Mouse (Mus musculus): ENCODE measurements around the gene 4933427D14Rik.

Gene 4933427D14Rik

DNA sequence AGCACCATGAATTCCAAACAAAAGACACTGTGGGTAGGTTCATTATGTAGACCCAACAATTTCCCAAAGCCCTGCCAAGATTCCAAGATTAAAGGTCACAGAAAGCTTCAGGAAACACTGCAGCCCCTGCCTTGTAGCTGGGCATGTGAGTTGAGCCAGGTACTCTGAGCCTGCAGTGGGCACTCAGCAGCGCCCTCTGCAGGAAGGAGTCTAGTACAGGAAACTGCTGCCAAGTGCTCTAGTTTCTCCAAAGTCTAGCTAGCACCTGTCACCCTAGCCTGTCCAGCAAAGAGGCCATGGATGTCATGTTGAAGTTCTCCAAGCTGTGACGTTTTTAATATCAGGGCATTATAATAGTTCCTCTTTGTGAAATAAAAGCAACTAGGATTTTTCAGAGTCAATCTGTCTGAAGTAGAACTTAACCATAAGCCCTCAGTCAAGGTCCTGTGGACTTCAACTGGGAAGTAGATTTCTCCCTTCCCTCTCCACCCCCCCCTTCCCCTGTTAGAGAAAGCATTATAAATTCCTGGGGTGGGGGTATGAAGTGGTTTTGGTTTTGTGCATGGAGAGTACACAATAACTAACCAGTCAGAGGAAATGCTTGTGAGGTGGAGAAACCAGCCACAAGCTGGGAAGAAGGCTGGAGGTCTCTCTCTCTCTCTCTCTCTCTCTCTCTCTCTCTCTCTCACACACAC, 61.9 kb downstream of the 4933427D14Rik start:
- no peak for DNase-seq (ENCODE audit: extremely low read depth, low read depth, low spot score)

GRCm38 (mm10) chr11:72142889-72143288, 64.4 kb downstream of the 4933427D14Rik start:
- DNase-seq (ENCODE audit: extremely low read depth, low read depth, low spot score): peak; percentile 91

GRCm38 (mm10) chr11:72140198-72140597, 67.1 kb downstream of the 4933427D14Rik start:
- DNase-seq (ENCODE audit: extremely low read depth, low read depth, low spot score): no peak

GRCm38 (mm10) chr11:72136231-72136982, 70.9 kb downstream of the 4933427D14Rik start:
- no peak for DNase-seq (ENCODE audit: extremely low read depth, low read depth, low spot score)

DNA sequence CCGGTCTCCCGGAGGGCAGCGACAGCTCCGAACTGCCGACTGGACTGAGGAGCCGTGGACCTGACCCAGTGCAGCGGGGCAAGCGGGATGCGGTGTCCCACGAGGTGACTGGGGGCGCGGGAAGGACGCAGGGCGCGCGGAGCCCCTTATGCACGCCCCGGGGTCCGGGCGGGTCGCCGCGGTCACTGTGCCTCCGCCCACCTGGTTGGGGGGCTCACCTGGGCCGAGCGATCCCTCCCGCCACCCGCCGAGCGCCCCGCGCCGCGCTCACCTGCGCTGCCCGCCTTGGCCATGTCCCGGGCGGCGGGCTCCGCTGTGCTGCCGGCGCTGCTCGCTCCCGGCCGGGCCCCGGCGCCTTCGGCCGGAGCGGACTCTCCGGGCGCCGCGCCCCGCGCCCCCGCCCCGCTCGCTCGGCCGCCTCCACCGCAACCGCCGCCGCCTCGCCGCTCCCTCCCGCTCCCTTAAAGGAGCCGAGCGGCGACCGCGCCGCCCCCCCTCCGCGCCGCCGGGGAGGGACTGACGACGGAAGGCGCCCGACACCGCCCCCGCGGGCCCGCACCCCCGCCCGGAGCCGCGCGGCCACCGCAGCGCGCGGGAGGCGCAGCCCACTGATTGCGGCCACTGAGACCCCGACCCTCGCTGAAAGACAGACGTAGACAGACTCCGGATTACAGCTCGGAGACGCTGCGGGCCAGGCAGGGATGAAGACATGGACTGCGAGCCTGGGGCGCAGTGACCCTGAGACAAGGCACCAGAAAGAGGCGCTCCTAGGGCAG, 71.7 kb downstream of the 4933427D14Rik start, which contains the start of gene Pitpnm3:
TSS of gene Pitpnm3 (minus strand) at position 396 of the 776 bp plus-strand sequence.
- DNase-seq (ENCODE audit: extremely low read depth, low read depth, low spot score): no peak

DNA sequence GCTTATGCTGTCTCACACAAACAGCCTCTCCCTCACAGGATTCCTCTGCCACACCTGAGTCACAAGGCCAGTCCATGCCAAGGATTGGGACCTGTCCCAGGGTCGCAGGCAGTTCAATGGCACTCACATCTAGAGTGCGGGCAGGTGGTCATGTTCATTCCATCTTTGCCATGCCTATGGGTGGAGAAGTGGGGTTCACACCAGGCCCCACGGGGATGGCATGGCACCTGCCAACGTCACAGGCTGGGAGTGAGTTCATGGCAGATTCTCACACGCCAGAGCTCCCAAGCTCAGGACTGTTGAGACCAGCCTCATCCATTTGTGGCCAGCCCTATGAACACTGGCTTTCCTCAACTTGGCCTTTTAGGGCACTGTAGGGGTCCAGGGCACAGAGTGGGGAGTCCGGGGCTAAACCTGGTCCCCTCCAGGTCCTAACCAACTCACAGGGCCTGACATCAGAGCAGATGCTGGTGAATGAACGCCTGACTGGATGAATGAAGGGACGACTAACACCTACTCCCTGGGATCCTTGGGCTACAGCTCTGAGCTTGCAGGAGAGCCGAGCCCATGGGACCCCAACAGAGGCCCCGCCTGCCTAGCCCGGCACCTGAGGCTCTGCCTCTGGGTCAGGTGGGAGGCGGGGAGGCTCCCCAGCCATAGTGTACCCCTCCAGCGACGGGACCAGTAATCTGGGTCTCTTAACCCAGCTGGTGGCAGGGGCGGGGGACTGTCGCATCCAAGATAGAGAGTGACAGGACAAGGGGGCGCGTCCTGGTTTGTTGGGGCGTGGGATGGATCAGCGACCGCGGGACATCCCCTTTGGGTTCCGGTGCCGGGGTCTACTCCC, 72.5 kb downstream of the 4933427D14Rik start:
- DNase-seq (ENCODE audit: extremely low read depth, low read depth, low spot score): no peak

DNA sequence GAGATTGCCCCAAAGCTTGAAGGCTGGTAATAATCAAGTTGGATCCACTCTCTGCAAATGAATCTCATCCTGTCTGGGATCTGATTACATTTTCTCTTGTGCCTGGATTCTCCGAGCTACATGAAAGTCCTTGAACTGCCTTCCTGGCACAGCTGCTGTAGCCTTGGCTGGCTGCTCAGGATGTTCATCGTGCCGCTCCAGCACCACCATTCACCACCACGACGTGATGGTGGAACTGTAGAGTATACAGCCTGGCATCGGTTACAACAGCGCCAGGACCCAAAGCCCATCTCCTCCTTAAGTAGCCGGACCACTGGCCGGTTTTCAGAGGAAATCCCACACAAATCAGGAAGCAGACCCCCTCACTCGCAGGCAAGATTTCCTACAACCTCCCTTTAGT, 74.2 kb downstream of the 4933427D14Rik start:
- no peak for DNase-seq (ENCODE audit: extremely low read depth, low read depth, low spot score)

GRCm38 (mm10) chr11:72132266-72132665, 75.0 kb downstream of the 4933427D14Rik start:
- peak; percentile 36 for DNase-seq (ENCODE audit: extremely low read depth, low read depth, low spot score)

- DNase-seq (ENCODE audit: extremely low read depth, low read depth, low spot score): no peak
Measured at GRCm38 (mm10) chr11:72131697-72132096, 75.6 kb downstream of the 4933427D14Rik start.

DNA sequence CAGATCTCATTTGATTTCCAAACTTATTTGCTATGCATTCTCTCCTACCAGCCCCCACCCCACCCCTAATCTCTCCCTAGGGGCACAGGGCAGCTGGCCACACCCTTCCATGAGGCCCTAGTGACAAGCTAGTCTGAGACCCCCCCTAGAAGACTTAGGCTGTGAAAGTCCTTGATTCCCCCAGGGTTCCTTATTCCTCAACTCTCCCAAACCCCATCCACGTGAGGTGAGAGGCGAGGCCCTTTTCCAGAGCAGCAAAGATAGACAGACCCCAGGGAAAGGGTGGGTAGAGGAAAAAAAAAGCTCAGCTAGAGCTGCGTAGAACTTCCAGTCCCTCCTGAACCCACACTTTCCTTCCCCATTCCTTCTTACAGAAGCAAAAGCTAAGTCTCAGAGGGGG, 76.4 kb downstream of the 4933427D14Rik start:
- DNase-seq (ENCODE audit: extremely low read depth, low read depth, low spot score): no peak

GRCm38 (mm10) chr11:72130472-72130871, 76.8 kb downstream of the 4933427D14Rik start:
- no peak for DNase-seq (ENCODE audit: extremely low read depth, low read depth, low spot score)

- no peak for DNase-seq (ENCODE audit: extremely low read depth, low read depth, low spot score)
Measured at GRCm38 (mm10) chr11:72130021-72130420, 77.2 kb downstream of the 4933427D14Rik start.

DNA sequence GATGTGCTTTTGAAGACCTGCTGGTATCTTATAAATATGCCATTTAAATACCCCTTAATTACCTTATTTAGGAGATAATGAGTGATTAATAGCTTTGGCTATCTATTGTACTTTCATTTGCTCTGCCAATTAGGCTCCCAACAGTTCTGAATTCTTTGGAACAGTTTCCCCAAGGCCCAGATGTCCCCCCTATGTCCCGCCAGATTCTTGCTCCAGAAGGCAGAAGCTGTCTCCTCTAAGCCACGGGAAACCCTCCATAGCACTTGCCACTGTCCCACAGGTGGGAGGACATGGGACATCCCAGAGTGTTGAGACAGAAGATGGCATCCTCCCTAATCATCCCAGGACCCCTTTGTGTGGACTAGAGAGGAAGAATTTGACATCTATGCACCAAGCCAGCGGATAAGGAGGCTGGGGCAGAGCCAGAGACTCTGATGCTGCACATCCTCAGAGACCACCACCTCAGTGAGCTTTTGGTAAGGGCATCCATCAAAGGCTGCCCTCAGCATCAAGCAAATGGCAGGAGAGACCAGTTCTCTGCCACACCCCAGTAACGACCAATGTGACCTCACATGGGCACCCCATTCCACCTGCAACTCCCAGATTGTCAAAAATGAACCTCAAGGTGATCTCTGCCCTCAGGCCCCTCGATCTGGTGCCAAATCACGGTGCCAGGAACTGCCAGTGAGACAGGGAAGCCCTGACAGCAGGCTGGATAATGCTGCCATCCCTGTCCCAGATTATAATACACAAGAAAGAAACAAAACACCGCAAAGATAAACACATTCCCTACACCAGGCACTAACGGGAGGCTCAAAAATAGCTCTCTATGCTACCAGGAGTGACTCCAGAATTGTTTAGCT, 78.0 kb downstream of the 4933427D14Rik start:
- DNase-seq (ENCODE audit: extremely low read depth, low read depth, low spot score): no peak

DNA sequence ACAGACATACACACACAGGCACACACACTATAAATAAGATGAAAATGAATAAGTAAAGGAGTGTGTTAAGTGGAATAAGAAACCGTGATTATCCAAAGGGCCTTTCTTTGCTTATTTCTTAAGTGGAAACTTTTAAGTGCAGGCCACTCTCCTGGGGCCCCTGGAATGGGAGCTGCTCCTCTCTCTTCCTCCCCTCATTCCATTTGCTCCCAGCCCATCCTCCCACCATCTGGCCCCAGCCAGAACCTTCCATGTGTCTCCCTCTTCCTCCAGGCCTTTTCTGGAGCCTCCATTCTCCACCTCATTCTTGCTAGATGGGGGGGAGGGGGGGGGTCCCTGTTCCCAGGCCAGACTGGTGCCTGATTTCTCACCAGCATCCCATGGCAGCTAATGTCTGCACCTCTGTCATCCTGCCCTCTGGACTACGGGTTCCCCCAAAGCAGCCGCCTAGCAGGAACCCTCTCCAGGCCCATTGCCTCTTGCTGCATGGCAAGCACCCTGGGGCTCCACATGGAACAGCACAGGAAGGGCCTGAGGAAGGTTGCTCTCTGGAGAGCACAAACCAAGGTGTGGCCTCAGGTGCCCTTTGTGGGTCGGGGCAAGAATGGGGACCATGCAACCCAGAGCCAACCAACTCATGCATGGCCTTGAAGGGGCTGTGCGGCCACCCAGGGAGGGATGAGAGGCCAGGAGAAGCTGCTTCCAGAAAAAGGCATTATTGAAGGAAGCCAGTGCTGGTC, 79.6 kb downstream of the 4933427D14Rik start:
- DNase-seq (ENCODE audit: extremely low read depth, low read depth, low spot score): no peak

GRCm38 (mm10) chr11:72125781-72126180, 81.5 kb downstream of the 4933427D14Rik start:
- no peak for DNase-seq (ENCODE audit: extremely low read depth, low read depth, low spot score)

GRCm38 (mm10) chr11:72123531-72123930, 83.7 kb downstream of the 4933427D14Rik start:
- DNase-seq (ENCODE audit: extremely low read depth, low read depth, low spot score): no peak

DNA sequence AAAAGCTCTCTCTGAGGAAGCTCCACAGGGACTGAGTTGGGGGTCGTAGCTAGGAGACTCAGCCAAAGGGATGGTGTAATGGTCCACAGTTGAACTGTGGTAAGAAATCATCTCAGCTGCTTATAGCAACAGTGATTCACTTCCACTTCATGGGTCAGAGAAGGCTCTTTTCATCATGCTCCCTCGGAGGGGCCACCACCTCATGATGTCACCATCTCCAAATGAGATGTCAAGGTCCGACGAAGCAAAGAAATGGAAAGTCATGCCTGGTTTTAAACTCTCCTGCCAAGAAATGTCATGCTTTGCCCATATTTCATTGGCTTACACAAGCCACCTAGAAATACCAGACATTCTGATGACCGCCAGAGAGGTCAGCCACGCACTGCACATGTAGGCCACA, 86.9 kb downstream of the 4933427D14Rik start:
- no peak for DNase-seq (ENCODE audit: extremely low read depth, low read depth, low spot score)

DNA sequence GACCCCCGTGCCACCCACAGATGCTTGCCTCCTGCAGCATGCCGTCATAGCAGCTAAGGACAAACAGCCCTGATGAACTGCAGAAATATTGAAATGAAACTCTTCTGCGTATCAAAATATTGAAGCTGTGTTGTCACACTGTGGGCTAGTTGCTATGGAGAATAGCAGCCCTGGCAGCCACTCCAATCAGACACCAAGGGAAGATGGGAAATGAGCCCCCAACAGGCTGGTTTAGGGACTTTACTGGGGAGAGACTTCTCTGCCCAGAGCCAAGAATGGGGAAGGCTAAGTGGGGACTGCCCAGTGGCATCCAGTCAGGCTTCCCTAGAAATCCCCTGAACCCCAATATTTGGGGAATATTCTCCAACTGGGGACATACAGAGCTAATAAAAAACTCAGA, 88.6 kb downstream of the 4933427D14Rik start:
- no peak for DNase-seq (ENCODE audit: extremely low read depth, low read depth, low spot score)

GRCm38 (mm10) chr11:72113296-72113695, 94.0 kb downstream of the 4933427D14Rik start:
- DNase-seq (ENCODE audit: extremely low read depth, low read depth, low spot score): no peak
